Mouse (Mus musculus) myocyte (in vitro differentiated cells): ENCODE data around the gene Eps8.

Experiments
- CEBPB ChIP-seq: IDR thresholded peaks from 2 replicates; pipeline ENCODE4 v1.6.1; 2011; ENCODE audit warnings: mild to moderate bottlenecking, moderate library complexity; ENCODE audit not compliant: poor library complexity, insufficient read depth, severe bottlenecking
- E2F4 ChIP-seq: IDR thresholded peaks from one replicate; pipeline ENCODE4 v1.6.1; 2011; ENCODE audit warnings: mild to moderate bottlenecking, control low read depth, moderate library complexity; ENCODE audit not compliant: insufficient read depth
- MAX ChIP-seq: IDR thresholded peaks from one replicate; pipeline ENCODE4 v1.6.1; 2011; ENCODE audit warnings: low read depth, mild to moderate bottlenecking, control low read depth
- MYOD1 ChIP-seq, 3 experiments: IDR thresholded peaks; one replicate each; pipeline ENCODE4 v1.6.1; 2011; ENCODE audit warnings: control low read depth in 2 of 3, low read depth in 2 of 3, mild to moderate bottlenecking in 2 of 3, moderate library complexity in 1 of 3; ENCODE audit not compliant: insufficient read length in 2 of 3, control insufficient read depth in 1 of 3
- MYOG ChIP-seq, 3 experiments: IDR thresholded peaks; one replicate each; pipeline ENCODE4 v1.6.1; 2011; ENCODE audit warnings: control low read depth in 2 of 3, low read depth in 2 of 3, mild to moderate bottlenecking in 2 of 3; ENCODE audit not compliant: insufficient read length in 2 of 3, control insufficient read depth in 1 of 3, insufficient read depth in 1 of 3
- POLR2A ChIP-seq: IDR thresholded peaks from one replicate; pipeline ENCODE4 v1.6.1; 2011; ENCODE audit warnings: low read depth, mild to moderate bottlenecking, control low read depth, moderate library complexity; ENCODE audit not compliant: insufficient read length
- POLR2AphosphoS2 ChIP-seq: IDR thresholded peaks from one replicate; pipeline ENCODE4 v1.6.1; 2011; ENCODE audit warnings: low read depth, control low read depth; ENCODE audit not compliant: insufficient read length
- TCF12 ChIP-seq: IDR thresholded peaks from one replicate; pipeline ENCODE4 v1.6.1; 2011; ENCODE audit warnings: mild to moderate bottlenecking, control low read depth; ENCODE audit not compliant: poor library complexity, insufficient read depth, severe bottlenecking
- USF1 ChIP-seq: IDR thresholded peaks from one replicate; pipeline ENCODE4 v1.6.1; 2011; ENCODE audit warnings: low read depth, mild to moderate bottlenecking, control low read depth, moderate library complexity

- no peak for TF ChIP-seq POLR2A
- TF ChIP-seq USF1: no peak
- no peak for TF ChIP-seq MYOD1 (IDR thresholded peaks at IDR 0.05; ENCODE audit: control insufficient read depth in 1 of 3, insufficient read length in 2 of 3, low read depth in 2 of 3)
- no peak for TF ChIP-seq E2F4
- TF ChIP-seq MAX: no peak
- no peak for TF ChIP-seq MYOG (IDR thresholded peaks at IDR 0.05; ENCODE audit: control insufficient read depth in 1 of 3, insufficient read depth in 1 of 3, insufficient read length in 2 of 3, low read depth in 2 of 3)
- TF ChIP-seq CEBPB: no peak
- no peak for TF ChIP-seq POLR2AphosphoS2
- TF ChIP-seq TCF12: no peak
These were observed 26.3 kb upstream of the Eps8 start for GRCm38 (mm10) chr6:137681000-137681399.
